Mouse (Mus musculus) liver, embryonic 14.5 days (tissue): ENCODE measurements around the gene Arl3. TPM values are rescaled to one million over a fixed set of nuclear protein-coding genes. Genes with fewer than 3 reads are reported as not detected.

Source experiments
- ATAC-seq: fragments of 200-750 bp; cut with Nextera tagmentation; 2 replicates; pipeline ENCODE4 v1.8.0; 2017; ENCODE audit warnings: moderate number of reproducible peaks, mild to moderate bottlenecking, moderate library complexity; ENCODE audit not compliant: insufficient read depth
- DNase-seq, 3 experiments: peaks; one replicate each; pipeline ENCODE4 v3.0.0-alpha.2; 2012 to 2013; ENCODE audit warnings: low read depth in 3 of 3, low spot score in 3 of 3
- H3K27ac ChIP-seq: fragments of 300-500 bp; sonication (generic); 2 replicates; pipeline ENCODE4 v1.5.1; 2014; ENCODE audit warnings: moderate library complexity, mild to moderate bottlenecking, control low read depth, inconsistent platforms
- H3K27me3 ChIP-seq: fragments of 300-500 bp; sonication (generic); 2 replicates; pipeline ENCODE4 v1.6.1; 2014; ENCODE audit warnings: mild to moderate bottlenecking, low read length, moderate library complexity; ENCODE audit not compliant: control insufficient read depth, insufficient read depth
- H3K36me3 ChIP-seq: fragments of 300-500 bp; sonication (generic); replicated peaks from 2 replicates; pipeline ENCODE4 v1.6.1; 2014; ENCODE audit warnings: low read depth; ENCODE audit not compliant: control insufficient read depth, insufficient read depth
- H3K4me1 ChIP-seq, 2 experiments: fragments of 200-500 bp in 1 of 2; fragments of 300-500 bp in 1 of 2; sonication (generic) in 1 of 2; replicated peaks; 2 replicates each; pipeline ENCODE4 v1.6.1; 2012 to 2014; ENCODE audit warnings: antibody characterized with exemption in 1 of 2, inconsistent platforms in 1 of 2, low read length in 1 of 2; ENCODE audit not compliant: control insufficient read depth in 2 of 2, insufficient read depth in 2 of 2
- H3K4me2 ChIP-seq: fragments of 300-500 bp; sonication (generic); 2 replicates; pipeline ENCODE4 v1.6.1; 2014; ENCODE audit warnings: low read depth, mild to moderate bottlenecking, control low read depth, moderate library complexity
- H3K4me3 ChIP-seq, 2 experiments: fragments of 200-500 bp in 1 of 2; fragments of 300-500 bp in 1 of 2; sonication (generic) in 1 of 2; 2 replicates each; pipeline ENCODE4 v1.5.1; 2012 to 2014; ENCODE audit warnings: low read depth in 2 of 2, low read length in 2 of 2, mild to moderate bottlenecking in 2 of 2, control low read depth in 1 of 2, inconsistent platforms in 1 of 2, moderate library complexity in 1 of 2; ENCODE audit not compliant: insufficient read depth in 1 of 2
- H3K9ac ChIP-seq: fragments of 300-500 bp; sonication (generic); replicated peaks from 2 replicates; pipeline ENCODE4 v1.6.1; 2014; ENCODE audit warnings: mild to moderate bottlenecking, control low read depth, moderate library complexity
- H3K9me3 ChIP-seq: fragments of 300-500 bp; sonication (generic); 2 replicates; pipeline ENCODE4 v1.6.1; 2016; ENCODE audit warnings: low read length, mixed read lengths; ENCODE audit not compliant: control insufficient read depth
- CTCF ChIP-seq: IDR thresholded peaks from 2 replicates; pipeline ENCODE4 v1.5.1; 2016; ENCODE audit warnings: antibody characterized with exemption, low read depth, control low read depth
- EP300 ChIP-seq: IDR thresholded peaks from 2 replicates; pipeline ENCODE4 v1.6.1; 2016; ENCODE audit warnings: antibody characterized with exemption, low read depth
- WGBS: fragments of 180-500 bp; shearing (Covaris S2); extraction: QIAGEN DNeasy Blood & Tissue Kit; methylation state at CpG from one replicate; pipeline ENCODE4 v1.1.7; 2014; ENCODE audit not compliant: insufficient replicate concordance; 5-methylcytosine and 5-hydroxymethylcytosine counted together
- polyA plus RNA-seq, 2 experiments: library from polyadenylated mRNA; depleted of rRNA in 1 of 2; stranded (reverse) in 1 of 2; unstranded in 1 of 2; fragments of >200 nt; fragmentation: Nextera tagmentation in 1 of 2; extraction: Ambion mirVana in 1 of 2; gene quantifications; 2 replicates each; pipeline versions ENCODE4 v1.2.1 to v1.2.3; 2012 to 2014

Arl3 gene
- polyA plus RNA-seq, 2 experiments = 17.1 to 27.6 TPM

GRCm38 (mm10) chr19:46514387-46514786 is 58.6 kb downstream of the Arl3 start:
- DNase-seq (no peak), ATAC-seq (no peak)
- H3K27me3 ChIP-seq = no peaks in the 10 kb centered on the region
- H3K27ac ChIP-seq = no peak overlapping the region
- H3K4me1 ChIP-seq = peaks cover 2 to 19% of the 10 kb centered on the region in 2 experiments
- no peak overlapping the region for H3K9ac ChIP-seq
- H3K36me3 ChIP-seq = peaks cover 40% of the 10 kb centered on the region
- H3K4me3 ChIP-seq = no peak overlapping the region
- WGBS = 65% methylated on average over 12 of the region's 12 CpGs
- no peaks in the 10 kb centered on the region for H3K9me3 ChIP-seq
- H3K4me2 ChIP-seq = no peak overlapping the region
- TF ChIP-seq EP300 (no peak), CTCF (no peak)

- DNase-seq = no peak
Measured at GRCm38 (mm10) chr19:46511263-46511662, 61.7 kb downstream of the Arl3 start.

GRCm38 (mm10) chr19:46510824-46511223 is 62.2 kb downstream of the Arl3 start:
- H3K27me3 ChIP-seq = no peaks in the 10 kb centered on the region
- H3K4me2 ChIP-seq = no peak overlapping the region
- no peak overlapping the region for H3K4me3 ChIP-seq
- no peaks in the 10 kb centered on the region for H3K9me3 ChIP-seq
- no peak overlapping the region for H3K9ac ChIP-seq
- no peak overlapping the region for H3K27ac ChIP-seq
- H3K4me1 ChIP-seq = peaks cover 10 to 34% of the 10 kb centered on the region in 2 experiments
- WGBS = 59% methylated on average over 3 of the region's 3 CpGs
- ATAC-seq (peak; percentile 24; the same call in 1 of the 2 replicates), DNase-seq (peak in 1 of 3 experiments; percentile 29)
- H3K36me3 ChIP-seq = peaks cover 48% of the 10 kb centered on the region
- TF ChIP-seq EP300 (no peak), CTCF (peak; percentile 69)

More at GRCm38 (mm10) chr19:46511263-46511662, 61.7 kb downstream of the Arl3 start:
- Histone ChIP-seq H3K9me3 (no peaks in the 10 kb centered on the region), H3K36me3 (peaks cover 47% of the 10 kb centered on the region), H3K4me3 (no peak overlapping the region), H3K4me2 (no peak overlapping the region), H3K27ac (no peak overlapping the region), H3K4me1 (peaks cover 7 to 30% of the 10 kb centered on the region in 2 experiments), H3K27me3 (no peaks in the 10 kb centered on the region), H3K9ac (no peak overlapping the region)
- peak; percentile 20; the same call in 1 of the 2 replicates for ATAC-seq
- TF ChIP-seq EP300 (no peak), CTCF (no peak)
- WGBS = 77% methylated on average over 10 of the region's 10 CpGs

- 56% methylated on average over 5 of the region's 5 CpGs for WGBS
- Histone ChIP-seq H3K4me3 (no peak overlapping the region), H3K9me3 (no peaks in the 10 kb centered on the region), H3K9ac (no peak overlapping the region), H3K4me1 (peaks cover 15 to 38% of the 10 kb centered on the region in 2 experiments), H3K27me3 (no peaks in the 10 kb centered on the region), H3K36me3 (peaks cover 49% of the 10 kb centered on the region), H3K27ac (no peak overlapping the region; the same call in 1 of the 2 replicates), H3K4me2 (no peak overlapping the region)
- ATAC-seq (no peak), DNase-seq (no peak)
- no peak for TF ChIP-seq EP300
- no peak for TF ChIP-seq CTCF
Measured at GRCm38 (mm10) chr19:46510401-46510800, 62.6 kb downstream of the Arl3 start.

- peaks cover 43% of the 10 kb centered on the region for H3K36me3 ChIP-seq
- H3K4me1 ChIP-seq = peaks cover 21 to 45% of the 10 kb centered on the region in 2 experiments
- H3K4me3 ChIP-seq = no peak overlapping the region
- H3K9ac ChIP-seq = no peak overlapping the region
- ATAC-seq (no peak), DNase-seq (no peak)
- no peak for TF ChIP-seq CTCF
- no peaks in the 10 kb centered on the region for H3K27me3 ChIP-seq
- no peaks in the 10 kb centered on the region for H3K9me3 ChIP-seq
- H3K27ac ChIP-seq = no peak overlapping the region; the same call in 1 of the 2 replicates
- no peak overlapping the region for H3K4me2 ChIP-seq
- WGBS = 69% methylated on average over 4 of the region's 4 CpGs
Measured at GRCm38 (mm10) chr19:46509736-46510135, 63.3 kb downstream of the Arl3 start.
